Mouse (Mus musculus): ENCODE measurements around the gene Zdhhc13.
A peak's percentile ranks its signal among the peaks of the same experiment; 100 is the strongest.

Zdhhc13 gene

GRCm38 (mm10) chr7:48788851-48789572 is at the start of gene Zdhhc13:
TSS of gene Zdhhc13 (plus strand) at chr7:48789003.
- DNase-seq: peak; percentile 96

- peak; percentile 94 for DNase-seq
Observed at GRCm38 (mm10) chr7:48749298-48750163, 39.3 kb upstream of the Zdhhc13 start.

GRCm38 (mm10) chr7:48750164-48750809 is 38.5 kb upstream of the Zdhhc13 start:
- DNase-seq: peak; percentile 3

- no peak for DNase-seq
Observed at GRCm38 (mm10) chr7:48751222-48751621, 37.6 kb upstream of the Zdhhc13 start.

GRCm38 (mm10) chr7:48754415-48754974 is 34.3 kb upstream of the Zdhhc13 start:
- no peak for DNase-seq

GRCm38 (mm10) chr7:48755825-48756224 is 33.0 kb upstream of the Zdhhc13 start:
- no peak for DNase-seq

GRCm38 (mm10) chr7:48756306-48756931 is 32.4 kb upstream of the Zdhhc13 start:
- no peak for DNase-seq

GRCm38 (mm10) chr7:48758083-48758482 is 30.7 kb upstream of the Zdhhc13 start:
- no peak for DNase-seq

GRCm38 (mm10) chr7:48760789-48761188 is 28.0 kb upstream of the Zdhhc13 start:
- no peak for DNase-seq

GRCm38 (mm10) chr7:48762289-48762688 is 26.5 kb upstream of the Zdhhc13 start:
- no peak for DNase-seq

- no peak for DNase-seq
Observed at GRCm38 (mm10) chr7:48762721-48763120, 26.1 kb upstream of the Zdhhc13 start.

GRCm38 (mm10) chr7:48765959-48766358 is 22.8 kb upstream of the Zdhhc13 start:
- no peak for DNase-seq

- no peak for DNase-seq
Observed at GRCm38 (mm10) chr7:48769721-48770120, 19.1 kb upstream of the Zdhhc13 start.

GRCm38 (mm10) chr7:48772060-48772734 is 16.6 kb upstream of the Zdhhc13 start:
- DNase-seq: no peak

- no peak for DNase-seq
Observed at GRCm38 (mm10) chr7:48773333-48773732, 15.5 kb upstream of the Zdhhc13 start.

GRCm38 (mm10) chr7:48774633-48775032 is 14.2 kb upstream of the Zdhhc13 start:
- no peak for DNase-seq

- DNase-seq: no peak
Observed at GRCm38 (mm10) chr7:48775436-48775835, 13.4 kb upstream of the Zdhhc13 start.

GRCm38 (mm10) chr7:48777721-48778504 is 10.9 kb upstream of the Zdhhc13 start:
- DNase-seq: no peak

GRCm38 (mm10) chr7:48779110-48779509 is 9.7 kb upstream of the Zdhhc13 start:
- DNase-seq: no peak

- no peak for DNase-seq
Observed at GRCm38 (mm10) chr7:48782432-48782831, 6.4 kb upstream of the Zdhhc13 start.

All from retina, postnatal 1 day (tissue).